Mouse (Mus musculus) liver, embryonic 12.5 days (tissue): Measurements from ENCODE around the gene Apbb1ip. TPM values are rescaled to one million over a fixed set of nuclear protein-coding genes. Genes with fewer than 3 reads are reported as not detected.

Experiments used
- ATAC-seq: fragments of 200-750 bp; cut with Nextera tagmentation; 2 replicates; pipeline ENCODE4 v1.8.0; 2017; ENCODE audit warnings: moderate number of reproducible peaks, mild to moderate bottlenecking, moderate library complexity
- H3K27ac ChIP-seq: fragments of 300-500 bp; sonication (generic); 2 replicates; pipeline ENCODE4 v1.5.1; 2016; ENCODE audit warnings: mild to moderate bottlenecking
- H3K27me3 ChIP-seq: fragments of 300-500 bp; sonication (generic); replicated peaks from 2 replicates; pipeline ENCODE4 v1.6.1; 2016; ENCODE audit warnings: mild to moderate bottlenecking, moderate library complexity
- H3K36me3 ChIP-seq: fragments of 300-500 bp; sonication (generic); 2 replicates; pipeline ENCODE4 v1.6.1; 2016; ENCODE audit warnings: mild to moderate bottlenecking, moderate library complexity
- H3K4me1 ChIP-seq: fragments of 300-500 bp; sonication (generic); 2 replicates; pipeline ENCODE4 v1.6.1; 2016
- H3K4me2 ChIP-seq: fragments of 300-500 bp; sonication (generic); 2 replicates; pipeline ENCODE4 v1.6.1; 2016; ENCODE audit warnings: mild to moderate bottlenecking, moderate library complexity
- H3K4me3 ChIP-seq: fragments of 300-500 bp; sonication (generic); 2 replicates; pipeline ENCODE4 v1.5.1; 2016; ENCODE audit warnings: mild to moderate bottlenecking, moderate library complexity
- H3K9ac ChIP-seq: fragments of 300-500 bp; sonication (generic); 2 replicates; pipeline ENCODE4 v1.6.1; 2016; ENCODE audit warnings: mild to moderate bottlenecking, moderate library complexity
- H3K9me3 ChIP-seq: fragments of 300-500 bp; sonication (generic); replicated peaks from 2 replicates; pipeline ENCODE4 v1.6.1; 2016; ENCODE audit warnings: mild to moderate bottlenecking, moderate library complexity
- WGBS: fragments of 180-500 bp; shearing (Covaris S2); methylation state at CpG from one replicate; pipeline ENCODE4 v1.1.7; 2016; ENCODE audit not compliant: insufficient replicate concordance; 5-methylcytosine and 5-hydroxymethylcytosine counted together
- polyA plus RNA-seq: library from polyadenylated mRNA; unstranded; fragments of >200 nt; fragmentation: Nextera tagmentation; extraction: Ambion mirVana; gene quantifications from 2 replicates; pipeline ENCODE4 v1.2.1, GENCODE M21; 2016

Gene Apbb1ip
- polyA plus RNA-seq, 1 experiment from 2014 or later = 9.0 TPM

- H3K4me2 ChIP-seq = no peak overlapping the region
- peaks cover 7% of the 10 kb centered on the region for H3K9me3 ChIP-seq
- no peak for ATAC-seq
- peaks cover 26% of the 10 kb centered on the region for H3K36me3 ChIP-seq
- no peak overlapping the region for H3K9ac ChIP-seq
- no peaks in the 10 kb centered on the region for H3K4me1 ChIP-seq
- H3K4me3 ChIP-seq = no peak overlapping the region
- H3K27me3 ChIP-seq = no peaks in the 10 kb centered on the region
- H3K27ac ChIP-seq = no peak overlapping the region
Measured at GRCm38 (mm10) chr2:22796487-22796886, 22.6 kb downstream of the Apbb1ip start.

- WGBS = 56% methylated on average over 2 of the region's 2 CpGs
- peaks cover 19% of the 10 kb centered on the region for H3K36me3 ChIP-seq
- no peak overlapping the region for H3K27ac ChIP-seq
- H3K4me1 ChIP-seq = no peaks in the 10 kb centered on the region
- H3K9ac ChIP-seq = no peak overlapping the region
- no peaks in the 10 kb centered on the region for H3K27me3 ChIP-seq
- no peak for ATAC-seq
- H3K4me3 ChIP-seq = no peak overlapping the region
- no peak overlapping the region for H3K4me2 ChIP-seq
- peaks cover 7% of the 10 kb centered on the region for H3K9me3 ChIP-seq
Measured at GRCm38 (mm10) chr2:22799430-22800041, 25.6 kb downstream of the Apbb1ip start.

GRCm38 (mm10) chr2:22805589-22805988 is 31.7 kb downstream of the Apbb1ip start:
- Histone ChIP-seq H3K9me3 (no peaks in the 10 kb centered on the region), H3K4me2 (no peak overlapping the region), H3K9ac (no peak overlapping the region), H3K27ac (no peak overlapping the region), H3K36me3 (0 out of 2 replicates have a peak, but pooled peaks cover 9% of the 10 kb centered on the region), H3K4me3 (no peak overlapping the region), H3K4me1 (0 out of 2 replicates have a peak, but pooled peaks cover 5% of the 10 kb centered on the region), H3K27me3 (no peaks in the 10 kb centered on the region)
- WGBS = 56% methylated on average over 2 of the region's 2 CpGs
- no peak for ATAC-seq

- 0 out of 2 replicates have a peak, but pooled peaks cover 4% of the 10 kb centered on the region for H3K36me3 ChIP-seq
- no peak for ATAC-seq
- H3K9ac ChIP-seq = no peak overlapping the region
- 0 out of 2 replicates have a peak overlapping the region, but pooled peaks have one; percentile 18 for H3K27ac ChIP-seq
- no peaks in the 10 kb centered on the region for H3K9me3 ChIP-seq
- H3K4me2 ChIP-seq = no peak overlapping the region
- WGBS = 74% methylated on average over 1 of the region's 1 CpGs
- 0 out of 2 replicates have a peak, but pooled peaks cover 5% of the 10 kb centered on the region for H3K4me1 ChIP-seq
- no peaks in the 10 kb centered on the region for H3K27me3 ChIP-seq
- no peak overlapping the region for H3K4me3 ChIP-seq
Measured at GRCm38 (mm10) chr2:22806576-22806975, 32.7 kb downstream of the Apbb1ip start.

- WGBS = 24% methylated on average over 1 of the region's 1 CpGs
- Histone ChIP-seq H3K36me3 (0 out of 2 replicates have a peak, but pooled peaks cover 4% of the 10 kb centered on the region), H3K9me3 (no peaks in the 10 kb centered on the region), H3K4me1 (0 out of 2 replicates have a peak, but pooled peaks cover 5% of the 10 kb centered on the region), H3K27ac (0 out of 2 replicates have a peak overlapping the region, but pooled peaks have one; percentile 18), H3K9ac (no peak overlapping the region), H3K4me2 (no peak overlapping the region), H3K27me3 (no peaks in the 10 kb centered on the region), H3K4me3 (no peak overlapping the region)
- no peak for ATAC-seq
Measured at GRCm38 (mm10) chr2:22807312-22807711, 33.4 kb downstream of the Apbb1ip start.

GRCm38 (mm10) chr2:22810851-22811250 is 37.0 kb downstream of the Apbb1ip start:
- no peak overlapping the region for H3K4me3 ChIP-seq
- peaks cover 19% of the 10 kb centered on the region for H3K4me1 ChIP-seq
- no peak overlapping the region for H3K9ac ChIP-seq
- no peak overlapping the region for H3K27ac ChIP-seq
- 75% methylated on average over 4 of the region's 4 CpGs for WGBS
- H3K27me3 ChIP-seq = no peaks in the 10 kb centered on the region
- no peaks in the 10 kb centered on the region for H3K9me3 ChIP-seq
- ATAC-seq = no peak
- H3K4me2 ChIP-seq = no peak overlapping the region
- 0 out of 2 replicates have a peak, but pooled peaks cover 4% of the 10 kb centered on the region for H3K36me3 ChIP-seq

- Histone ChIP-seq H3K36me3 (0 out of 2 replicates have a peak, but pooled peaks cover 4% of the 10 kb centered on the region), H3K4me3 (no peak overlapping the region), H3K4me2 (no peak overlapping the region), H3K9ac (no peak overlapping the region), H3K4me1 (peaks cover 24% of the 10 kb centered on the region), H3K27me3 (no peaks in the 10 kb centered on the region), H3K9me3 (no peaks in the 10 kb centered on the region), H3K27ac (no peak overlapping the region)
- ATAC-seq = no peak; the same call in 1 of the 2 replicates
- 59% methylated on average over 8 of the region's 8 CpGs for WGBS
Measured at GRCm38 (mm10) chr2:22811466-22811865, 37.6 kb downstream of the Apbb1ip start.

GRCm38 (mm10) chr2:22813921-22814320 is 40.0 kb downstream of the Apbb1ip start:
- no peak overlapping the region for H3K27ac ChIP-seq
- no peak overlapping the region for H3K4me3 ChIP-seq
- WGBS = 58% methylated on average over 5 of the region's 5 CpGs
- no peak for ATAC-seq
- H3K9ac ChIP-seq = no peak overlapping the region
- peaks cover 4% of the 10 kb centered on the region; the same call in 1 of the 2 replicates for H3K36me3 ChIP-seq
- H3K9me3 ChIP-seq = no peaks in the 10 kb centered on the region
- peaks cover 19% of the 10 kb centered on the region for H3K4me1 ChIP-seq
- H3K27me3 ChIP-seq = no peaks in the 10 kb centered on the region
- no peak overlapping the region for H3K4me2 ChIP-seq

GRCm38 (mm10) chr2:22815674-22816073 is 41.8 kb downstream of the Apbb1ip start:
- Histone ChIP-seq H3K4me3 (no peak overlapping the region), H3K27me3 (no peaks in the 10 kb centered on the region), H3K4me1 (peaks cover 19% of the 10 kb centered on the region), H3K4me2 (no peak overlapping the region), H3K36me3 (no peaks in the 10 kb centered on the region; the same call in 1 of the 2 replicates), H3K27ac (no peak overlapping the region), H3K9me3 (no peaks in the 10 kb centered on the region), H3K9ac (no peak overlapping the region)
- 92% methylated on average over 2 of the region's 2 CpGs for WGBS
- no peak for ATAC-seq

GRCm38 (mm10) chr2:22816231-22816630 is 42.3 kb downstream of the Apbb1ip start:
- Histone ChIP-seq H3K9ac (no peak overlapping the region), H3K4me1 (peaks cover 19% of the 10 kb centered on the region), H3K9me3 (no peaks in the 10 kb centered on the region), H3K4me2 (no peak overlapping the region), H3K4me3 (no peak overlapping the region), H3K27ac (no peak overlapping the region), H3K27me3 (no peaks in the 10 kb centered on the region), H3K36me3 (no peaks in the 10 kb centered on the region; the same call in 1 of the 2 replicates)
- ATAC-seq = no peak
- 36% methylated on average over 1 of the region's 1 CpGs for WGBS

GRCm38 (mm10) chr2:22822293-22822692 is 48.4 kb downstream of the Apbb1ip start:
- H3K4me1 ChIP-seq = no peaks in the 10 kb centered on the region
- no peak overlapping the region for H3K9ac ChIP-seq
- no peak overlapping the region for H3K4me2 ChIP-seq
- no peaks in the 10 kb centered on the region for H3K9me3 ChIP-seq
- ATAC-seq = no peak
- no peaks in the 10 kb centered on the region for H3K27me3 ChIP-seq
- H3K36me3 ChIP-seq = peaks cover 16% of the 10 kb centered on the region; the same call in 1 of the 2 replicates
- no peak overlapping the region for H3K4me3 ChIP-seq
- WGBS = 56% methylated on average over 2 of the region's 2 CpGs
- H3K27ac ChIP-seq = no peak overlapping the region

- no peaks in the 10 kb centered on the region for H3K27me3 ChIP-seq
- ATAC-seq = no peak
- H3K9ac ChIP-seq = no peak overlapping the region
- no peak overlapping the region for H3K4me3 ChIP-seq
- H3K27ac ChIP-seq = no peak overlapping the region
- 77% methylated on average over 4 of the region's 4 CpGs for WGBS
- H3K36me3 ChIP-seq = peaks cover 23% of the 10 kb centered on the region
- no peak overlapping the region for H3K4me2 ChIP-seq
- no peaks in the 10 kb centered on the region for H3K4me1 ChIP-seq
- H3K9me3 ChIP-seq = no peaks in the 10 kb centered on the region
Measured at GRCm38 (mm10) chr2:22845514-22845913, 71.6 kb downstream of the Apbb1ip start.
